Mouse (Mus musculus) liver, embryonic 15.5 days (tissue): ENCODE data around the gene Prox1. TPM values are rescaled to one million over a fixed set of nuclear protein-coding genes. Genes with fewer than 3 reads are reported as not detected.

Experiments used
- ATAC-seq: fragments of 200-750 bp; cut with Nextera tagmentation; 2 replicates; pipeline ENCODE4 v1.8.0; 2017; ENCODE audit warnings: moderate number of reproducible peaks, mild to moderate bottlenecking, moderate library complexity; ENCODE audit not compliant: insufficient read depth
- H3K27ac ChIP-seq: fragments of 300-500 bp; sonication (generic); replicated peaks from 2 replicates; pipeline ENCODE4 v1.5.1; 2015; ENCODE audit warnings: mild to moderate bottlenecking, inconsistent platforms
- H3K27me3 ChIP-seq: fragments of 300-500 bp; sonication (generic); 2 replicates; pipeline ENCODE4 v1.6.1; 2015; ENCODE audit warnings: mild to moderate bottlenecking, inconsistent platforms
- H3K36me3 ChIP-seq: fragments of 300-500 bp; sonication (generic); replicated peaks from 2 replicates; pipeline ENCODE4 v1.6.1; 2015; ENCODE audit warnings: moderate library complexity, mild to moderate bottlenecking, inconsistent platforms
- H3K4me1 ChIP-seq: fragments of 300-500 bp; sonication (generic); replicated peaks from 2 replicates; pipeline ENCODE4 v1.6.1; 2015; ENCODE audit warnings: inconsistent platforms
- H3K4me2 ChIP-seq: fragments of 300-500 bp; sonication (generic); 2 replicates; pipeline ENCODE4 v1.6.1; 2015; ENCODE audit warnings: moderate library complexity, mild to moderate bottlenecking, inconsistent platforms
- H3K4me3 ChIP-seq: fragments of 300-500 bp; sonication (generic); replicated peaks from 2 replicates; pipeline ENCODE4 v1.5.1; 2015; ENCODE audit warnings: mild to moderate bottlenecking, inconsistent platforms
- H3K9ac ChIP-seq: fragments of 300-500 bp; sonication (generic); 2 replicates; pipeline ENCODE4 v1.6.1; 2015; ENCODE audit warnings: moderate library complexity, mild to moderate bottlenecking, inconsistent platforms
- H3K9me3 ChIP-seq: fragments of 300-500 bp; sonication (generic); replicated peaks from 2 replicates; pipeline ENCODE4 v1.6.1; 2016; ENCODE audit warnings: inconsistent platforms
- WGBS: fragments of 180-500 bp; shearing (Covaris S2); methylation state at CpG from one replicate; pipeline ENCODE4 v1.1.7; 2015; ENCODE audit warnings: mixed read lengths; ENCODE audit not compliant: insufficient replicate concordance; 5-methylcytosine and 5-hydroxymethylcytosine counted together
- polyA plus RNA-seq: library from polyadenylated mRNA; unstranded; fragments of >200 nt; fragmentation: Nextera tagmentation; extraction: Ambion mirVana; gene quantifications from 2 replicates; pipeline ENCODE4 v1.2.1, GENCODE M21; 2015

The Prox1 gene
- polyA plus RNA-seq, 1 experiment from 2014 or later = 5.2 TPM

DNA sequence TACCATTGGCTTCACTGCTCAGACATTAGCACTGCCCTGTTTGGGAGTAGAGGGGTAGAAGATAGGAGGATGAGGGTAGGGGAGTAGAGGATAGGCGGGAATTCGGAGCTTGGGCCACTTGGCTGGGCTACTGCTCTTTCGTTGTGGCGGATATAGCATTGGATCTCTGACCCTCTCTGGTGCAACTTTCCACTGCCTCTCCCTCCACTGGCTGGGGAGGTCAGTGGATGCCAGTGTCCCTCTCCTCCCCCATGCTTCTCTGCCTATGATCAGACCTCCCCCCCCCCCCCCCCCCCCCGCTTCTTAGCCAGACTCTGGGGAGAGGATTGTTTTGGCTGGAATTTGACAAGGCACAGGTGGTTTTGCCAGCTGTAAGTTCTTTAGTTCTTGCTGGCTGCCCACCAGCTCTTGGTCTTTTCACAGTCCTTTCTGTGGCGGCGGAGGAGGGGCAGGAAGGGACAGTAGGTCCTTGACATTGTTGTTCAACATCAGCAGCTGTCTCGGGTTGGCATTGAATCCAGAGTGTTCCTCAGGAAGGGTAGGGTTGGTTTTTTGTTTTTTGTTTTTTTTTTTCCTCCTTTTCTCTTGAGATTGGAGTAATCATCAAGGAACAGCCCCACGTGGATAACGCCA, 90.8 kb downstream of the Prox1 start:
- H3K9ac ChIP-seq = no peak overlapping the region
- ATAC-seq = no peak
- H3K27ac ChIP-seq = no peak overlapping the region
- H3K27me3 ChIP-seq = no peaks in the 10 kb centered on the region
- no peaks in the 10 kb centered on the region for H3K36me3 ChIP-seq
- peaks cover 8% of the 10 kb centered on the region; the same call in 1 of the 2 replicates for H3K4me1 ChIP-seq
- 65% methylated on average over 9 of the region's 10 CpGs for WGBS
- no peak overlapping the region for H3K4me2 ChIP-seq
- no peaks in the 10 kb centered on the region for H3K9me3 ChIP-seq
- no peak overlapping the region for H3K4me3 ChIP-seq

DNA sequence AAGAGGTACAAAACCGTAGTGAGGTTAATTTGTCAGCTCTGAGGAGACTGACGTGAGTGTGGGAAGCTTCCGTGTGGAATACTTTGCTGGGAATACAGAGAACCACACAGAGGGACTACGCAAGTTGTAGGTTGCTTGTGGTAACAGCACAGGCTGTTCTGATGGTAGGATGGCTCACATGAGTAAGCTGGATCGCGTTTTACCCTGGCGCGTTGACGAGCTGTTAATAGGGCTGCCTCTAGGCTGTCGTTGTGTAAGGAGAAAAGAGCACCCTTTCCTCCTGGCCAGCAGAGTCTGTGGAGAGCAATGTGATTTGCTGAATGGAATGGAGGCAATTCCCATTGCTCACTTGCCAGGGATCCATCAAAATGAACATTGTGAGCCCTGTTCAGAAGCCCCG, 93.9 kb downstream of the Prox1 start:
- no peak for ATAC-seq

More for the DNA sequence above, 93.9 kb downstream of the Prox1 start:
- H3K4me2 ChIP-seq = no peak overlapping the region
- H3K4me1 ChIP-seq = peaks cover 8% of the 10 kb centered on the region; the same call in 1 of the 2 replicates
- no peaks in the 10 kb centered on the region for H3K36me3 ChIP-seq
- H3K27me3 ChIP-seq = no peaks in the 10 kb centered on the region
- WGBS = 66% methylated on average over 11 of the region's 11 CpGs
- no peak overlapping the region for H3K4me3 ChIP-seq
- H3K9me3 ChIP-seq = no peaks in the 10 kb centered on the region
- H3K9ac ChIP-seq = no peak overlapping the region
- H3K27ac ChIP-seq = no peak overlapping the region

Other genes starting within 250 kb of the Prox1 start
- 27.2 and 28.0 TPM in 2 replicates for gene Smyd2, start 248.4 kb downstream of the Prox1 start, polyA plus RNA-seq